Mouse (Mus musculus) lung, postnatal 25 days (tissue): Measurements from ENCODE around the gene Plppr1.
"Not testable (repeated sequence)": the region's sequence is repeated elsewhere in the genome, so short reads cannot be mapped to it uniquely, and the experiment has no call there.

ENCODE experiments used
- DNase-seq: peaks from one replicate; pipeline ENCODE4 v3.0.0; 2022; ENCODE audit warnings: low spot score

Plppr1 gene

DNA sequence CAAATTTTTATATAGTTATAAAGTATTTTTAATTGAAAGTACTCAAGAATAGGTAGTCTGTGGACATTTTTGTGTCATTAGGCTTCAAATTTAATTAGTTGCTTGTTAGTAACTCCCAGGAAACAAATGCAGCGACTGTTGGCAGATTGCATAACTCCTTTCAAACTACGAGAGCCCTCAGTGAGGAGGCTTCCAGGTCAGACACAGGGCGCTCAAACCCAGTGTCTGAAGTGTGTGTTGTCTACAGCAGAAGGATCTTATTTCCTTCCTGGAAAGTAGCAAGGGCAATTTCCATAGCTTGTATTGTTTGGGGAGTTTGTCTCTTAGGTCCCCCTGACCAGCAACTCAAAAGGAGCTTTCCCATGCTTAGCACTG, 173.9 kb downstream of the Plppr1 start:
- DNase-seq, result peak; percentile 0

- DNase-seq, result no peak
Observed at GRCm38 (mm10) chr4:49238111-49238510, 179.0 kb downstream of the Plppr1 start.

DNA sequence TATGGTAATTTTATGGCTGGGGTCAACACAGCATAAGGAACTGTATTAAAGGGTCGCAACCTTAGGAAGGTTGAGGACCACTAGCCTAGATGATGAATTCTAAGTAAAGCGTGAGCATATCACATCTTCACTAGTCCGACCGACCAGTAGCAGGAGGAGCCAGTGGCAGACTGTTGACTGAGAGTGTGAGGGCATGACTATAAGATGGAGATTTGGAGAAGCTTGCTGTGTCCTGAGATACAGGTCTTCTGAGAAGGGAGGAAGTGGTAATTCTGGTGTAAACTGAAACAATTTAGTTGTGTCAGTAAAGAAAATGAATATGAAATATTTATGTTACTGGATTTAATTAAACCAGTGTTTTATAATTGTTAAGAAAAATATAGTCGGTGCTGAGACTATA, 180.4 kb downstream of the Plppr1 start:
- no peak for DNase-seq

DNA sequence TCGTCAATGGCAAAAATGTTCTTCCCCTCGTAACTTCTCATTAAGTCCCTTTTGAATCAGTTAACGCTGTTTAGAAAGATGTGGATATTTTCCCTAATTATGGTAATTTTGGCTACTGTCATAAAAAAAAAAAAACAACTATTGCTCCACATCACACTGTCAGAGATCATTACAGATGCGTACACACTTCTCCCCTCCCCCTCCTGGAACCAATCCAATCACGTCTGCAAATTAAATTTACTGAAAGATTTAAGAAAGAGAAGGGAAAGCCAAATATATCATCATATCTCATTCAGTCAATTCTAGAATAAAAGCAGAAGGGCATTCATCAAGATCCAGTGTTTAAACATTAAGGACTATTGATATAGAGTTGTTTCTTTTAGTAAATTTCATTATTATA, 185.7 kb downstream of the Plppr1 start:
- DNase-seq, result no peak

DNA sequence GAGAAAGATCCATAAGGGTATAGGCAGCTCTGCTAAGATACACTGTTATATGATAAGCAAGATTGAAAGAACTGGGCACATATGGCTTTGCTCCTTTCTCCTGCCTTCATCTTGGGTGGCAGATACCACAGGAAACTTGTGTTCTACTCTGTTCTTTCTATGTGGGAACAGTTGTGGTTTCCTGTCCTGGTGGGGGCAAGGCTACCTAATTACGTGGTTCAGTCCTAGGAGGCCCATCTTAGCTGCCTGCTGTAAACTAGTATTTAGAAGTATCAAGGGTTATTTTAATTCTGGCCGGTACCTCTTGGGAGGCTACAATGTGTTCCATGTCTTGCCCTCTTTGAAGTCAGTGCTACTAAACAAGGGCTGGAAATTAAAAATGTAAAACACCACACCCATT, 186.2 kb downstream of the Plppr1 start:
- DNase-seq, result no peak

DNA sequence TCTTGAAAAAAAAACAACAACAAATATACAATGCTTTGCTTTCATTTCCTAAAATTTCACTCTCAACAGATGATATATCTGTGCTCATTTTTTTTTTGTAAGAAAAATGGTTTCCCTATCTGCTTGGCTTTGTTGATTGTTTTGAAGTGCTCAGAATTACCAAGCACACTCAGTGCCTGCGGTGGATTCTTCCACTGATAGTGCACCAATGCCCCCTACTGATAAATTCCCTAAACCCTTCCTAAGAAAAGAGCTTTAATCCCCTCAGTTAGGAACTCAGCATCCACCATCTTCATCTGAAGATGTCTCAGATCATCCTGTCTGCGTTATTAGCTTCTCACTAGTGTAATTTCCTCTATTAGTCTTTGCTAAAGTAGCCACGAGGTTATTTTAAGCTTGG, 192.2 kb downstream of the Plppr1 start:
- DNase-seq, result no peak

DNA sequence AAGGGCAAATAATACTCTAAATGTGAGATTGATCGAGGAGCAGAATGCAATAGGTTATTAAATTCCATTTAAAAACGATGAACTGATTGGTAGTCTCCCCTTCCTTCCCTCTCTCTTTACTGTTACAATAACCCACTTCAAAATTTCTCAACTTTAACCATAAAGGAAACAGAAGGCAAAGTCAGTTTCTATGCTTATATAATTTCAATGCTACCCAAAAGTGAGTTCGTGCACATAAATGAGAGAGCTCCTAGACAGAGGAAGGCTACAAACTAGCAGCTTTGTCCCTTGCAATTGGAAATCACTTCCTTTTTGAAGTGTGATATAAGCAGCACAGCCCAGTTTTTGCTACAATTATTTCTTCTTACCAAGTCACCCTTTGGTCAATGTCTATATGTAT, 193.1 kb downstream of the Plppr1 start:
- no peak for DNase-seq

- DNase-seq, result no peak
Observed at GRCm38 (mm10) chr4:49278515-49278914, 219.4 kb downstream of the Plppr1 start.

DNA sequence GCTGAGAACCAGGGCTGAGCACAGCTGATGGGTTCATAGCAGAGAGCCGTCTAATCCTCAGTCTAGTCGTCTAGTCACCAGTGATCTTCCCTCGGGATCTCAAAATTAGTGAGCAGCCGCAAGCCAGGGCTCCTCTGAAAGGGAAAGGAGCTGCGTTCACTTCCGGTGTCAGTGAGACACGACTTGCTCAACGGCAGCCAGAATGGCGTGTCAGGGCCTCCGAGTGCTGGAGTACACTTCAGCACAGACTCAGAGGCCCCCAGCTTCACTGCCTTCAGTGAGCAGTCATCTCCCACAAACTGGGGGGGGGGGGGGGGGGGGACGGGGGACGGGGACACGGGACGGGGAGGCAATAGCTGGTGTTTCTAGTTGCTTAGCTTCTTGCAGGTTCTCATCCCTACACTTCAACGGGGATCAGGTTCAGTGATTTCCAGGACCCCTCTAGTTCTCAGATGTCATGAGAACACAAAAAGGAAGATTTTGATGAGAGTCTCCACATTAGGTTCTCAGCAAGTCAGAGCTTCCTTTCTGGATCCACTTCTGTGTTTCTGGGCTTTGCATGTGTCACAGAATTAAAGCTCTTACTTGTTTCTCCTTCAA, 225.7 kb downstream of the Plppr1 start:
- DNase-seq, result no peak

GRCm38 (mm10) chr4:49285340-49286196, 226.5 kb downstream of the Plppr1 start:
- no peak for DNase-seq

- no peak for DNase-seq
Observed at GRCm38 (mm10) chr4:49286197-49286492, 227.1 kb downstream of the Plppr1 start.

DNA sequence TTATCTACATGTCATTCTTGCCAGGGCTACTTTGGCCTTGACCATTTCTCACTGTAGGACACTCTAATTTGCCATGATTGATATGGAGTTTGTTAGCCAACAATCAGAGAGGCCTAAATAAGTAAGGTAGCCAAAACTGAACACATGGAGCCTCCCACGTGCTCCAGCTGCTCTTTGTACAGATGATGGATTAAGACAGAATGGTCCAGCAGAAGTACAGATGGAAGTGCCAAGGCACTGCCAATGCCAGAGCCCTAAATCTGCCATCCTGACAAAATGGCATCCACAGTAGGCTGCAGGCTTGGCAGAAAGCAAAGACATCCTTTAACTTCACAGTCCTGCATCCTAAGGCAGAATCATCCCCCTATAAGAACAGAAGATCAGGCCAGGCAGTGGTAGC, 237.4 kb downstream of the Plppr1 start:
- no peak for DNase-seq

DNA sequence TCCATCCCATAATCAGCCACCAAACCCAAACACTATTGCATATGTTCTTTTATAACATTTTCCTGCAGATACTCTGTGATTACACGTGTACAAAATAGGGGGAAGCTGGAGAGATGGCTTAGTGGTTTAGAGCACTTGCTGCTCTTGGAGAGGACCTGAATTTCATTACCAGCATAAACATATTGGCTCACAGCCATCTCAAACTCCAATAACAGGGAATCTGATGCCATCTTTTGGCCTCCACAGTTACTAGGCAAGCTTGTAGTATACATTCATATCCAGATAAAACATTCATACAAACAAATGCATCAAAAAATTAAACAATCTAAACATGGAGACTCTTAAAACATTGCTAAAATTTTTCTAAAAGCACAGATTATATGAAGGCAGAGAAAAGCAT, 240.5 kb downstream of the Plppr1 start:
- DNase-seq, result no peak

DNA sequence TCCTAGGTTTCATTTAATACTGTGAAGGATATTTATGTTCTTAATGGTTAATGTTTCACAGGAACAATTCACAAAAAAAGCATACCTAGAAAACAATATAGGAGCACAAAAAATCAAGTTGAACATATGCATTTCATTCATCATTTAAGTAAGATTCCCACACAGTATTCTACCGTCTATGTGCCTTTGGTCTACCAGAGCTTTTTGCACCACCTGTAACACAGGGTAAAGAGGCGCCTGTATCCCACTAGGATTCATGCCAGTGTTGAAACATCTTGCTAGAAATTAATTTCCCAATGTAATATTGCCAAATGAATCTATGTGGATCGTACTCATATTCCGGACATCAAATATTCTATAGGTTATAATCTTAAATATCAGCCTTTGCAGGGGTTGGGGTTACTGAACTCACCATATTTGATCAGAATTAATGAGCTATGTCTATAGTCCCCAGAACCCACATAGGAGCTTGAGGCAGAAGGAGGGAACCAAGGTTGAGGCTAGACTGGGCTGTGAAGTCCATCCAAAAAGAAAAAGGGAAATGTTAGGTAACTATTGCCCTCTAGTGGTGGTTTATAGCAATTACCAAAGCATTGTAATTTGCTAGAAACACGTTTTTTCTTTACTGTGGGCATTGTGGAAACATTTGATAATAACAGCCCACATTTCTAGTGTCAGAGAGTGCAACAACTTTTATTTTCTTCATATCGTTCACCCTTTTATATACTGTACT, 263.0 kb downstream of the Plppr1 start:
- DNase-seq, result peak; percentile 0

- not testable (repeated sequence) for DNase-seq
Observed at GRCm38 (mm10) chr4:49337949-49338348, 278.9 kb downstream of the Plppr1 start.

GRCm38 (mm10) chr4:49340091-49340490, 281.0 kb downstream of the Plppr1 start:
- not testable (repeated sequence) for DNase-seq

DNA sequence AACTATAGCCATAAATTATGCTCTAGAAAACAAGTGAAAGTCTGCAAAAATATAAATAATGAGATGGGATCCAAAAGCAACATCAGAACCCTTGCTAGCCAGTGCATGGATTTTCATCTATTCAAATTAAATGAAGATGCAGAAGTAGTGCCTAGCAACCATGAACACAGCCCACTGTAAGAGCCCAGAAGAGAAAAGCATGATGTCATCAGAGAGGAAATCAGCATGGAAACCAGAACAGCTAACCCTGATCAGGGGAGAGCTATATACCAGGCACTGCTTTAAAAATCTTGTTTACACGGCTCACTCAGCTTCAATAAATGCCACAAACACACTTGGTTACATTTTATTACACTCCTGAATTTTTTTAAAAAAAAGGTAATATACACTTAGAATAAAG, 288.9 kb downstream of the Plppr1 start:
- DNase-seq, result not testable (repeated sequence)

DNA sequence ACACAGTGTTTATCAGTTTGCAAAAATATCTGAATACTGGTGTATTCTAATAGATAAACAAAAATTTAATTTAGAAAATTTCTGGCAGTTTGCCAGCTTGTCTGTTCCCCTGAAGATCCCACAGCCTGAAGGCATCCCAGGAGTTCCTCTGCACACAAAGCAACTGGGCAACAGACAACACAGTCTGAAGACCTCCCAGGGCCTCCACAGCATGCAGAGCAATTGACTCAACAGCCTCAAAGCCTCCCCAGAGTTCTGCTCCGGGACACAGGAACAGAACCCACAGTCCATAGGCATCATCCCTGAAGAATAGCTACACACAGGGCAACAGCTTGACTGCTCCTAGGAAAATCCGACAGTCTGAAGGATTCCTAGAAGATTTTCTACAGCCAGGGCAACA, 289.6 kb downstream of the Plppr1 start:
- no peak for DNase-seq

- DNase-seq, result no peak
Observed at GRCm38 (mm10) chr4:49350470-49350869, 291.4 kb downstream of the Plppr1 start.

- no peak for DNase-seq
Observed at GRCm38 (mm10) chr4:49357097-49357496, 298.0 kb downstream of the Plppr1 start.

DNA sequence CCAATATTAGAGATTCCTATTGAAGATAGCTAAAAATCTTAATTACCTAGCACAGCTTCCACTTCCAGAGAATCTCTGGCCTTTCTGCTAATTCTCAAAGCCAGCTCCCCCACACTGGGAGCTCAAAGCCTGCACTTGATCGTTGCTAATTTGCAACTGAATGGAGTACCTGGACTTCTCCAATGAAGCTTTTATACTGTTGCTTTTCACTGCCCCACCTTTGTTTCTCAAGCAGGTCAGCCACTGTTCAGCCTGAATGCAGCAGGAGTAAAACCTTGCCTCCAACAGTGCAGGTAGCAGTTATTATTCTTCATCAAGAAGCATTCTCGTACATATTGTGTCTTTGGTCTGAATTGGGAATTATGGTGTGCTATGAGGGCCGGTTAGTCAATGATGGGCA, 309.0 kb downstream of the Plppr1 start:
- DNase-seq, result not testable (repeated sequence)

- not testable (repeated sequence) for DNase-seq
Observed at GRCm38 (mm10) chr4:49383576-49384318, 324.7 kb downstream of the Plppr1 start.

DNA sequence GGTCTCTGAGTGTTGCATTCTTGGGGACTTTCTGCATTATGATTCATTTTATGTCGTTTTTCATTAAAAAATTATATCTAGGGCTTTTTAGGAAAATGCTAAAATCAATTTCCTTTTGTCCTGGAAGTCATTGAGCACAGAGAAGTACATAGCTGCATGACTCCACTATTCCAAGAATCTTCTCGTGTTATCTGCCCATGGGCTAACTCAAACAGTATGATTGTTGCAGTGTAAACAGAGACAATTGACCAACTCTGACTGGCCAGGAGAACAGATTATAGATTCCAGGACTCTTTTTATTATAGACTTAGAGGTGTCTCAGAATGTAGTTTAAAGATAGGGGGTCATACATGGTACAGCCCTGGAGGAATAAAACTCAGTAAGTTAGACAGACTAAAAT, 327.8 kb downstream of the Plppr1 start:
- DNase-seq, result no peak
